Mouse (Mus musculus): Measurements from ENCODE around the gene H60c. TPM values are rescaled to one million over a fixed set of nuclear protein-coding genes. Genes with fewer than 3 reads are reported as not detected.

Gene H60c
- not detected in 2 replicates for polyA plus RNA-seq (2015; fragmentation: Nextera tagmentation; extraction: Ambion mirVana)

DNA sequence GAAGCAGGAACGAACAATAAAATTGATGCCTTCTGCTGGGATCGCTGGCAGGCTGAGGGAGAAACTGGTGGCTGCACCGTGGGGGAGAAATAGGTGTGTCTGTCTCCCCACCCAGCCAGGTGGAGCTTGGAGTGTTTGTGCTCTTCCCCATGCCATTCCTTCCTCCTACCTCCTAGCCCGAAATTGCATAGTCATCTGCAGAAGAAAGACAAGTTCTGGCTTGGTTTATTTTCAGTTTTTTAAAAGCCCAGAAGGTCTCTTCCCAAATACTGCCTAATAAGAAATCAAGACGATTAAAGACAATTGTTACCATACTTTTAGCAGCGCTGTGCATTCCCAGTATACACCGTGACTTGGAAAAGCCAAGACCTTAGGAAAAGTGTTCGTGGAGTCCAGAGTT lies at the start of gene H60c:
Gene H60c, minus strand, starts transcription at position 101 of the 400 bp plus-strand sequence.

Other genes with a start within 250 kb of the H60c start
- gene Ppp1r14c, start 98.3 kb upstream of the H60c start, polyA plus RNA-seq (2015; fragmentation: Nextera tagmentation; extraction: Ambion mirVana), result 9.6 and 10.5 TPM in 2 replicates

All from adrenal gland, postnatal 0 days (tissue).